Mouse (Mus musculus): Measurements from ENCODE around the gene Zfp580. TPM values are rescaled to one million over a fixed set of nuclear protein-coding genes. Genes with fewer than 3 reads are reported as not detected.
"Not testable (repeated sequence)": the region's sequence is repeated elsewhere in the genome, so short reads cannot be mapped to it uniquely, and the experiment has no call there.

The Zfp580 gene
- 1 to 10 TPM; 5.5 to 7.9 TPM for total RNA-seq (2021)
- long read RNA-seq, experiment 1, transcript Zfp580-201 (2 exons, 1,096 nt): major isoform, 7 of 7 reads
- long read RNA-seq, experiment 1, partial matches to known transcripts: 0 of 7 reads
- long read RNA-seq, experiment 1, other reads (novel, unspliced or antisense): 0 of 7 reads
- long read RNA-seq, experiment 2, transcript Zfp580-201 (2 exons, 1,096 nt): major isoform, 7 of 8 reads
- long read RNA-seq, experiment 2, partial matches to known transcripts: 1 of 8 reads
- long read RNA-seq, experiment 2, other reads (novel, unspliced or antisense): 0 of 8 reads

GRCm38 (mm10) chr7:5051193-5052192 lies at the start of gene Zfp580:
Gene Zfp580, plus strand, starts transcription at chr7:5051538.
- intact Hi-C loops (cut with DNase I): loop anchor here (10.0 kb wide), 1 partner anchor 497 kb away; no protein-coding TSS in a partner anchor
- DNase-seq: peak; percentile 81 to 85

- DNase-seq; intact Hi-C loops (cut with DNase I): not testable (repeated sequence)
These were observed 48.5 kb upstream of the Zfp580 start for GRCm38 (mm10) chr7:5002876-5003275.

GRCm38 (mm10) chr7:5008229-5008628 lies 43.1 kb upstream of the Zfp580 start:
- DNase-seq: no peak
- intact Hi-C loops (cut with DNase I): no loop called here

GRCm38 (mm10) chr7:5012681-5013513 lies 38.4 kb upstream of the Zfp580 start:
- no peak for DNase-seq
- intact Hi-C loops (cut with DNase I): loop anchor here (2.0 to 5.0 kb wide), 2 partner anchors 16 to 34 kb away; partner anchors contain the start of gene Zfp579

GRCm38 (mm10) chr7:5014251-5015117 lies 36.9 kb upstream of the Zfp580 start, which contains the start of the genes Zfp524 and Fiz1:
Gene Zfp524, plus strand, starts transcription at chr7:5014415.
Gene Fiz1, minus strand, starts transcription at chr7:5014697.
- intact Hi-C loops (cut with DNase I): loop anchor here (2.0 to 5.0 kb wide), 2 partner anchors 33 to 46 kb away; no protein-coding TSS in a partner anchor
- peak; percentile 95 to 99 for DNase-seq

- DNase-seq: peak; percentile 95 to 96
- intact Hi-C loops (cut with DNase I): loop anchor here (2.0 kb wide), 1 partner anchor 45 kb away; no protein-coding TSS in a partner anchor
These were observed 36.0 kb upstream of the Zfp580 start, which contains the start of gene Gm44973 for GRCm38 (mm10) chr7:5015118-5016001. Gene Gm44973, plus strand, starts transcription at chr7:5015496.

GRCm38 (mm10) chr7:5016057-5016456 lies 35.3 kb upstream of the Zfp580 start:
- intact Hi-C loops (cut with DNase I): no loop called here
- DNase-seq: no peak

GRCm38 (mm10) chr7:5016920-5017319 lies 34.4 kb upstream of the Zfp580 start:
- no peak for DNase-seq
- intact Hi-C loops (cut with DNase I): no loop called here

- intact Hi-C loops (cut with DNase I): no loop called here
These were observed 34.0 kb upstream of the Zfp580 start for GRCm38 (mm10) chr7:5017352-5017751.

GRCm38 (mm10) chr7:5017931-5018330 lies 33.4 kb upstream of the Zfp580 start:
- no peak for DNase-seq
- intact Hi-C loops (cut with DNase I): no loop called here

More at GRCm38 (mm10) chr7:5017352-5017751, 34.0 kb upstream of the Zfp580 start:
- no peak for DNase-seq

GRCm38 (mm10) chr7:5019576-5019975 lies 31.8 kb upstream of the Zfp580 start:
- intact Hi-C loops (cut with DNase I): not testable (repeated sequence)

GRCm38 (mm10) chr7:5020000-5020681 lies 31.2 kb upstream of the Zfp580 start, which contains the start of the genes Zfp865 and Ccdc106:
Gene Zfp865, plus strand, starts transcription at chr7:5020376.
Gene Ccdc106, plus strand, starts transcription at chr7:5020553.
- peak; percentile 99 for DNase-seq
- intact Hi-C loops (cut with DNase I): no loop called here

More at GRCm38 (mm10) chr7:5019576-5019975, 31.8 kb upstream of the Zfp580 start:
- not testable (repeated sequence) for DNase-seq

- intact Hi-C loops (cut with DNase I): no loop called here
- peak in 1 of 2 experiments; percentile 32 for DNase-seq
These were observed 30.7 kb upstream of the Zfp580 start for GRCm38 (mm10) chr7:5020685-5021084.

- intact Hi-C loops (cut with DNase I): no loop called here
These were observed 30.1 kb upstream of the Zfp580 start for GRCm38 (mm10) chr7:5021197-5021596.

GRCm38 (mm10) chr7:5029543-5029942 lies 21.8 kb upstream of the Zfp580 start:
- no peak for DNase-seq
- intact Hi-C loops (cut with DNase I): no loop called here

More at GRCm38 (mm10) chr7:5021197-5021596, 30.1 kb upstream of the Zfp580 start:
- no peak for DNase-seq

- no peak for DNase-seq
- intact Hi-C loops (cut with DNase I): no loop called here
These were observed 21.4 kb upstream of the Zfp580 start for GRCm38 (mm10) chr7:5029946-5030345.

Measured in heart, postnatal 14 days (tissue).